Mouse (Mus musculus) midbrain, postnatal 0 days (tissue): ENCODE data around the gene Ghdc. TPM values are rescaled to one million over a fixed set of nuclear protein-coding genes. Genes with fewer than 3 reads are reported as not detected.

Experiments used
- ATAC-seq: fragments of 200-750 bp; cut with Nextera tagmentation; 2 replicates; pipeline ENCODE4 v1.8.0; 2017; ENCODE audit warnings: moderate number of reproducible peaks, mild to moderate bottlenecking, moderate TSS enrichment, moderate library complexity; ENCODE audit not compliant: low FRiP score
- DNase-seq: peaks from one replicate; pipeline ENCODE4 v3.0.0-alpha.2; 2015; ENCODE audit warnings: low spot score
- H3K27ac ChIP-seq: fragments of 300-500 bp; sonication (generic); 2 replicates; pipeline ENCODE4 v1.5.1; 2014; ENCODE audit warnings: low read depth, mild to moderate bottlenecking, low read length, mixed read lengths
- H3K27me3 ChIP-seq: fragments of 300-500 bp; sonication (generic); 2 replicates; pipeline ENCODE4 v1.6.1; 2014; ENCODE audit warnings: low read length, control low read depth, mixed read lengths; ENCODE audit not compliant: insufficient read depth
- H3K36me3 ChIP-seq: fragments of 300-500 bp; sonication (generic); 2 replicates; pipeline ENCODE4 v1.6.1; 2014; ENCODE audit warnings: low read length, control low read depth, mixed read lengths; ENCODE audit not compliant: insufficient read depth
- H3K4me1 ChIP-seq: fragments of 300-500 bp; sonication (generic); 2 replicates; pipeline ENCODE4 v1.6.1; 2014; ENCODE audit warnings: mild to moderate bottlenecking, control low read depth, antibody characterized with exemption, low read length, mixed read lengths; ENCODE audit not compliant: insufficient read depth
- H3K4me2 ChIP-seq: fragments of 300-500 bp; sonication (generic); 2 replicates; pipeline ENCODE4 v1.6.1; 2014; ENCODE audit warnings: low read depth, mild to moderate bottlenecking, low read length, mixed read lengths; ENCODE audit not compliant: poor library complexity, severe bottlenecking
- H3K4me3 ChIP-seq: fragments of 300-500 bp; sonication (generic); 2 replicates; pipeline ENCODE4 v1.5.1; 2014; ENCODE audit warnings: low read depth, mild to moderate bottlenecking, low read length, moderate library complexity
- H3K9ac ChIP-seq: fragments of 300-500 bp; sonication (generic); replicated peaks from 2 replicates; pipeline ENCODE4 v1.6.1; 2014; ENCODE audit warnings: mild to moderate bottlenecking, low read length, moderate library complexity, mixed read lengths; ENCODE audit not compliant: poor library complexity, severe bottlenecking
- H3K9me3 ChIP-seq: fragments of 300-500 bp; sonication (generic); 2 replicates; pipeline ENCODE4 v1.6.1; 2016; ENCODE audit warnings: low read length, control low read depth
- CTCF ChIP-seq: IDR thresholded peaks from 2 replicates; pipeline ENCODE4 v1.5.1; 2016; ENCODE audit warnings: antibody characterized with exemption, mild to moderate bottlenecking
- WGBS: fragments of 180-500 bp; shearing (Covaris S2); extraction: QIAGEN DNeasy Blood & Tissue Kit; methylation state at CpG from one replicate; pipeline ENCODE4 v1.1.7; 2014; 5-methylcytosine and 5-hydroxymethylcytosine counted together
- polyA plus RNA-seq: library from polyadenylated mRNA; unstranded; fragments of >200 nt; fragmentation: Nextera tagmentation; extraction: Ambion mirVana; gene quantifications from 2 replicates; pipeline ENCODE4 v1.2.1, GENCODE M21; 2015
- total RNA-seq: library from RNA; depleted of rRNA; stranded (reverse); fragments of >200 nt; gene quantifications from 2 replicates; pipeline ENCODE4 v1.2.3, GENCODE M21; 2014

The Ghdc gene
- total and polyA plus RNA-seq, 2 experiments from 2014 or later: 6.7 to 14.1 TPM

GRCm38 (mm10) chr11:100789702-100790101, 18.9 kb upstream of the Ghdc start:
- Histone ChIP-seq H3K36me3 (peaks cover 14% of the 10 kb centered on the region), H3K27me3 (no peaks in the 10 kb centered on the region), H3K27ac (peak overlapping the region; percentile 47; the same call in 1 of the 2 replicates), H3K4me2 (no peak overlapping the region), H3K9me3 (no peaks in the 10 kb centered on the region), H3K9ac (no peak overlapping the region), H3K4me3 (no peak overlapping the region), H3K4me1 (no peaks in the 10 kb centered on the region)
- no peak for TF ChIP-seq CTCF
- 77% methylated on average over 3 of the region's 3 CpGs for WGBS
- ATAC-seq: no peak
- no peak for DNase-seq

- ATAC-seq (no peak), DNase-seq (peak; percentile 17)
- no peak overlapping the region for H3K4me2 ChIP-seq
- no peak overlapping the region for H3K4me3 ChIP-seq
- no peaks in the 10 kb centered on the region for H3K4me1 ChIP-seq
- WGBS: 96% methylated on average over 2 of the region's 2 CpGs
- H3K9ac ChIP-seq: no peak overlapping the region
- peaks cover 34% of the 10 kb centered on the region for H3K36me3 ChIP-seq
- H3K9me3 ChIP-seq: no peaks in the 10 kb centered on the region
- H3K27ac ChIP-seq: no peak overlapping the region
- TF ChIP-seq CTCF: no peak
- no peaks in the 10 kb centered on the region for H3K27me3 ChIP-seq
These were observed 15.0 kb upstream of the Ghdc start for GRCm38 (mm10) chr11:100785774-100786173.

GRCm38 (mm10) chr11:100784286-100784685, 13.5 kb upstream of the Ghdc start:
- H3K36me3 ChIP-seq: peaks cover 34% of the 10 kb centered on the region

GRCm38 (mm10) chr11:100782568-100782967, 11.8 kb upstream of the Ghdc start:
- no peak for TF ChIP-seq CTCF
- Histone ChIP-seq H3K4me3 (no peak overlapping the region), H3K4me2 (no peak overlapping the region), H3K9ac (no peak overlapping the region), H3K4me1 (no peaks in the 10 kb centered on the region), H3K9me3 (no peaks in the 10 kb centered on the region), H3K27me3 (no peaks in the 10 kb centered on the region), H3K36me3 (peaks cover 27% of the 10 kb centered on the region), H3K27ac (no peak overlapping the region)
- WGBS: 90% methylated on average over 13 of the region's 13 CpGs
- no peak for ATAC-seq
- DNase-seq: no peak

More at GRCm38 (mm10) chr11:100784286-100784685, 13.5 kb upstream of the Ghdc start:
- no peaks in the 10 kb centered on the region for H3K9me3 ChIP-seq
- no peak for ATAC-seq
- no peaks in the 10 kb centered on the region for H3K4me1 ChIP-seq
- no peak for DNase-seq
- no peak overlapping the region for H3K4me3 ChIP-seq
- 84% methylated on average over 8 of the region's 8 CpGs for WGBS
- no peak overlapping the region for H3K9ac ChIP-seq
- no peak for TF ChIP-seq CTCF
- H3K4me2 ChIP-seq: no peak overlapping the region
- no peaks in the 10 kb centered on the region for H3K27me3 ChIP-seq
- no peak overlapping the region for H3K27ac ChIP-seq

GRCm38 (mm10) chr11:100781763-100782475, 11.2 kb upstream of the Ghdc start:
- Histone ChIP-seq H3K9ac (no peak overlapping the region), H3K4me2 (no peak overlapping the region), H3K9me3 (no peaks in the 10 kb centered on the region), H3K36me3 (peaks cover 24% of the 10 kb centered on the region), H3K27me3 (no peaks in the 10 kb centered on the region), H3K4me3 (no peak overlapping the region), H3K4me1 (no peaks in the 10 kb centered on the region), H3K27ac (no peak overlapping the region)
- ATAC-seq: no peak
- no peak for TF ChIP-seq CTCF
- whole genome bisulfite sequencing: 91% methylated on average over 15 of the region's 15 CpGs
- no peak for DNase-seq

- Histone ChIP-seq H3K9me3 (no peaks in the 10 kb centered on the region), H3K36me3 (peaks cover 24% of the 10 kb centered on the region), H3K4me2 (no peak overlapping the region), H3K27ac (no peak overlapping the region), H3K27me3 (no peaks in the 10 kb centered on the region), H3K4me3 (no peak overlapping the region), H3K9ac (no peak overlapping the region), H3K4me1 (no peaks in the 10 kb centered on the region)
- no peak for TF ChIP-seq CTCF
- WGBS: 85% methylated on average over 8 of the region's 8 CpGs
- no peak for DNase-seq
- no peak for ATAC-seq
These were observed 9.5 kb upstream of the Ghdc start for GRCm38 (mm10) chr11:100780247-100780646.
